Mouse (Mus musculus) forebrain, embryonic 10.5 days (tissue): ENCODE results near the gene Raet1e. TPM values are rescaled to one million over a fixed set of nuclear protein-coding genes. Genes with fewer than 3 reads are reported as not detected.
"Not testable (repeated sequence)": the region's sequence is repeated elsewhere in the genome, so short reads cannot be mapped to it uniquely, and the experiment has no call there.

Experiments used
- DNase-seq: peaks from one replicate; pipeline ENCODE4 v3.0.0-alpha.2; 2017; ENCODE audit warnings: low spot score; ENCODE audit errors: extremely low spot score
- H3K27ac ChIP-seq: fragments of 300-500 bp; sonication (generic); 2 replicates; pipeline ENCODE4 v1.5.1; 2016; ENCODE audit warnings: mild to moderate bottlenecking
- H3K27me3 ChIP-seq: fragments of 300-500 bp; sonication (generic); 2 replicates; pipeline ENCODE4 v1.6.1; 2016; ENCODE audit warnings: mild to moderate bottlenecking; ENCODE audit not compliant: poor library complexity, severe bottlenecking
- H3K36me3 ChIP-seq: fragments of 300-500 bp; sonication (generic); replicated peaks from 2 replicates; pipeline ENCODE4 v1.6.1; 2016; ENCODE audit warnings: mild to moderate bottlenecking, moderate library complexity
- H3K4me1 ChIP-seq: fragments of 300-500 bp; sonication (generic); 2 replicates; pipeline ENCODE4 v1.6.1; 2016
- H3K4me3 ChIP-seq: fragments of 300-500 bp; sonication (generic); 2 replicates; pipeline ENCODE4 v1.5.1; 2016; ENCODE audit warnings: mild to moderate bottlenecking, moderate library complexity
- H3K9me3 ChIP-seq: fragments of 300-500 bp; sonication (generic); 2 replicates; pipeline ENCODE4 v1.6.1; 2016; ENCODE audit warnings: mild to moderate bottlenecking, moderate library complexity
- WGBS: fragments of 180-500 bp; shearing (Covaris S2); methylation state at CpG from one replicate; pipeline ENCODE4 v1.1.7; 2016; 5-methylcytosine and 5-hydroxymethylcytosine counted together
- polyA plus RNA-seq: library from polyadenylated mRNA; unstranded; fragments of >200 nt; fragmentation: Nextera tagmentation; extraction: Ambion mirVana; gene quantifications from 2 replicates; pipeline ENCODE4 v1.2.1, GENCODE M21; 2016

The Raet1e gene
- polyA plus RNA-seq, 1 experiment from 2014 or later, result 9.9 TPM

DNA sequence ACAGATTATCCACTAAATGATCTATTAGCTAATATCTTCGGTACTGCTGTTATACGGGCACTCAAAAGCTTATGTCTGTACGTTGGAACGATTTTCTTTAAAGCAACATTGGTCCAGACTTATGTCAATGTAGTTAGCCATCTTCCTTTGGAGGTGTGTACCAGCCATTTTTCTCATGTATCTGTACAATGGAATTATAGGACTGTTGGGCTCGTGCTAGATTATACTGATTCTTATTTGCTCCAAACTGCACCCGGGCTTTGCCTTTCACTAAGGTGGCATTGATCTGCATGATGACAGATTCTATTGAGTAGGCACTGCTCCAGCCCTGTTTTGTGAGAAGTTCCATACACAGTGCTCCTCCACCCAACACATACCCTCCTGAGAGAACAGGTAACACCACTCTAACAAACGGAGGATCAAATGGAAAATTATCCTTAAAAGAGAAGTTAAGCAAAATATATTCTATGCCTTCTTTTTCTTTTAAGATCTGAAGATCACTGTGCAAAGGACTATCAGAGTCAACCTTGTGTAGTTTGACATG is 5.2 kb upstream of the Raet1e start:
- WGBS, result 8% methylated on average over 7 of the region's 7 CpGs
- H3K9me3 ChIP-seq, H3K4me3 ChIP-seq, H3K27ac ChIP-seq, H3K36me3 ChIP-seq, DNase-seq: not testable (repeated sequence)
- peaks cover 93% of the 10 kb centered on the region for H3K27me3 ChIP-seq
- H3K4me1 ChIP-seq, result peaks cover 38% of the 10 kb centered on the region

DNA sequence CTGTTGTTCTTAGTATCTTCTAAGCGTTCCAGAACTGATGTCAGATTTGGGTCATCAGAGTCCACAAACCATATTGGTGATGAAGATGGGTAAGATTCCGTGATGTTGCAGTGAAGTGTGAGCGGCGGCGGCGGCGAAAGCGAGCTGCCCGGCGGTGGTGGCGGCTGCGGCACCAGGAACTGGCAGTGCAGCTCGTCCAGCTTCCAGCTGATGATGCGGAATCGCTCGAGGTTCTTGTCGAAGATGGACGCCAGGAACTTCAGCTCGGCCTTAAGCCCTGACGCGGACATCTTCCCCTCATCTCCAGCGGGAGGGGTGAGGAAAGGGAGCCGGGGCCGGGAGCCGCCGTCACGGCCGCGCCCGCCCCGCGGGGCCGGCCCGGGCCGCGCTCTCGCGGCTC is 4.2 kb upstream of the Raet1e start:
- H3K9me3 ChIP-seq, H3K36me3 ChIP-seq, H3K27ac ChIP-seq: not testable (repeated sequence)
- Histone ChIP-seq H3K4me1 (peaks cover 44% of the 10 kb centered on the region), H3K4me3 (peak overlapping the region; percentile 46), H3K27me3 (peaks cover 100% of the 10 kb centered on the region)
- under 1% methylated on average over 38 of the region's 38 CpGs for WGBS
- peak; percentile 54 for DNase-seq

DNA sequence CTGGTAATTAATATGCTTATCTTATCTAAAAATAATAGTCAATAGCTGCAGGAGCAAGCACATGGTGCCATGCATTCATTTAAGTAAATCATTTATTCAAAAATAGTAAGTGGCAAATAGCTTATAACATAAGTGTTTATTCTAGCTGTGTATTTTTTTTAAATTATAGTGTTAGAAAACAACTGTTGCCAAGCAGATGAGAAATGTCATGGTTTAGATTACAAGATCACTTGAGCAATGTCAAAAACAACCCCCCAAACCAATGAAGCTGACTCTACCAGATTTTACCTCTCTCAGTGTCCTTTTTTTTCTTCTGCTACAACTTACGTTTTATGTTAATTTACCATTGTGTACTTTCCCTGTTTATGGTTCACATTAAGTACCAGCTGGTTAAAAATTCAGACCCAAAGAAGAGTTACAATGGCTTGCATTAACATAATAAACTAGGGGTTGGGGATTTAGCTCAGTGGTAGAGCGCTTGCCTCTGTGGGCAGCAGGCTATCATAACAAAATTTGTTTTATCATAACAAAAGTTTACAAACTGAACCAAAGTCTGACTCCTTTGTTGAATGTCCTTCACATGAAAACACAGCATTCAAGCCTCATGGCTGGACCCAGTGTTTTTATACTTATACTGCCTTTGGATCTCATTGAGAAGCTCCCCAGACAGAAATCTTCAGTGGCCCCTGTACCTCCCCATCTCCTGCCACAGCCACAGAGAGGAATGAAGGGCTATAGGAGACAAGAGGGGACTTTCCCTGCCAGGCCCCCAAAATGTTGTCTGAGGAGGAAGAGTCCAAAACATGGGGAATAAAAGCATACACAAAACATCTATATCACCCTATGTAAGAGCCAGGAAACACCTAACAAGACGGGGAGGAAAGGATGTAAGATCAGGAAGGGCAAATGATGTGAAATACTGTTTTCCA is 3.2 kb upstream of the Raet1e start:
- Histone ChIP-seq H3K27ac (no peak overlapping the region), H3K27me3 (peaks cover 100% of the 10 kb centered on the region), H3K4me3 (no peak overlapping the region), H3K9me3 (no peaks in the 10 kb centered on the region), H3K4me1 (peaks cover 41% of the 10 kb centered on the region), H3K36me3 (no peaks in the 10 kb centered on the region)
- DNase-seq, result no peak
- WGBS, result 1% methylated on average over 3 of the region's 3 CpGs

DNA sequence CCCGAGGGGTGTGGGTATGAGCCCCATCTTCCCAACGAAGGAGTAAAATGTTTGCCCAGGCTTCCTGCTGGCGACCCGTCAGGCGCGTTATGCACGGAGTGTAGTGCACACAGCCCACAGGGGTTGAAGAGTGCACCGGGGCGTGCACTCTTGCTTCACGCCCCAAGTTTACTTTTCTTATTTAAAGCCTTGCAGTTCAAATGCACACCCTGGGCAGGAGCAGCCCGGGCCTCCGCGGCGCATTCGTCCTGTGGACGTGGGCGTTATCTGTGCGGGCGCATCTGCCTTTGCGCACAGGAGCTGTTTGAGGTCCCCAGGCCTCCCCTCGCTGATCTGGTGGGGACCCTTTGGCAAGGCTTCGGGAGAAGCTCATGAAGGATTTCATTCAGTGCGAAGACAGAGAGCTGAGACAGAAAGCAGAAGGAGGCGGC is 777 bp downstream of the Raet1e start:
- H3K27me3 ChIP-seq, result peaks cover 92% of the 10 kb centered on the region
- peak overlapping the region; percentile 53 for H3K4me3 ChIP-seq

DNA sequence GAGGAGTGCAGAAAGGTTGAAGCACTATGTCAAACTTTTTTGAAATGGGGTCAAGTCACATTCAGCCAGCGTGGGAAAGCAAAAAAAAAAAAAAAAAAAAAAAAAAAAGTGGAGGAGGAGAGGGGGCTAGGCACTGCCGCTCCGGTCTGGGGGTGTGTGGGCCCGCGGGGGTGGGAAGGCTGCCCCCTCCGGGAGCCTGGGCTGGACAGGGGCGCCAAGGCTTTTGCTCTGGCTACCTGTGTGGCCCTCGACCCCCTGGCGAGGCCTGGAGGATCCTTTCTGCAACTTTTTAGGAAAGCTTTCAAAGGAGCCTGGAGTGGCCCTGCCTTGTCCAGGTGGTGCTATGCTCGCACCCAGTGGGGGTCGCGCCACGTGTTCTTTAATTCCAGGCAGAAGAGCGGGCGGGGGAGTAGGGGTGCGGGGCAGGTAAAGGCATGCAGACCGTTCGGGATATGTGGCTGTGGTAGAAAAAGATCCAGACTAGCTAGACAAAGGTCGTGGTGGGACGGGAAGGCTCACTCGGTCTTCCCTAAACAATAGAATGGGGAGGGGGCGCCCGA is 1.3 kb downstream of the Raet1e start:
- H3K4me3 ChIP-seq, result peak overlapping the region; percentile 53; the same call in 1 of the 2 replicates
- H3K9me3 ChIP-seq, result no peaks in the 10 kb centered on the region
- H3K27me3 ChIP-seq, result peaks cover 87% of the 10 kb centered on the region
- WGBS, result 1% methylated on average over 23 of the region's 23 CpGs
- H3K36me3 ChIP-seq, result no peaks in the 10 kb centered on the region
- no peak for DNase-seq
- H3K27ac ChIP-seq, result no peak overlapping the region
- H3K4me1 ChIP-seq, result peaks cover 20% of the 10 kb centered on the region

More for the DNA sequence above, 777 bp downstream of the Raet1e start:
- H3K27ac ChIP-seq, result no peak overlapping the region
- no peak for DNase-seq
- H3K9me3 ChIP-seq, result no peaks in the 10 kb centered on the region
- WGBS, result under 1% methylated on average over 24 of the region's 24 CpGs
- peaks cover 22% of the 10 kb centered on the region for H3K4me1 ChIP-seq
- H3K36me3 ChIP-seq, result no peaks in the 10 kb centered on the region

DNA sequence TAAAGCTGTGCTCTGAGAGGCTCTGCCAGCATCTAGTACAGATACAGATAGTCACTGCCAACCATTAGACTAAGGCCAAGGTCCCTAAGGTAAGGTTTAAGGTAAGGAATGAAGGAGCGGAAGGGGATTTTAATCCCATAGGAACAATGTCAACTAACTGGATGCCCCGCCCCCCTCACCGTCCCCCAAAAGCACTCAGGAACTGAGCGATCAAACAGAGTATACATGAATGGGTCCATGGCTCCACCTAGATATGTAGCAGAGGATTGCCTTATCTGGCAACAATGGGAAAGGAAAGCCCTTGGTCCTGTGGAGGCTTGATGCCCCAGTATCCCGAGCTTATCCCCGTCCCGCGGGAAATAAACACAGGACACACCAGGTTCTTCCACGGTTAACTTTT is 4.9 kb downstream of the Raet1e start:
- DNase-seq, H3K36me3 ChIP-seq, H3K27ac ChIP-seq, H3K9me3 ChIP-seq: not testable (repeated sequence)
- Histone ChIP-seq H3K4me1 (peaks cover 16% of the 10 kb centered on the region), H3K27me3 (peaks cover 51% of the 10 kb centered on the region), H3K4me3 (peak overlapping the region; percentile 39)
- WGBS, result 5% methylated on average over 9 of the region's 9 CpGs

DNA sequence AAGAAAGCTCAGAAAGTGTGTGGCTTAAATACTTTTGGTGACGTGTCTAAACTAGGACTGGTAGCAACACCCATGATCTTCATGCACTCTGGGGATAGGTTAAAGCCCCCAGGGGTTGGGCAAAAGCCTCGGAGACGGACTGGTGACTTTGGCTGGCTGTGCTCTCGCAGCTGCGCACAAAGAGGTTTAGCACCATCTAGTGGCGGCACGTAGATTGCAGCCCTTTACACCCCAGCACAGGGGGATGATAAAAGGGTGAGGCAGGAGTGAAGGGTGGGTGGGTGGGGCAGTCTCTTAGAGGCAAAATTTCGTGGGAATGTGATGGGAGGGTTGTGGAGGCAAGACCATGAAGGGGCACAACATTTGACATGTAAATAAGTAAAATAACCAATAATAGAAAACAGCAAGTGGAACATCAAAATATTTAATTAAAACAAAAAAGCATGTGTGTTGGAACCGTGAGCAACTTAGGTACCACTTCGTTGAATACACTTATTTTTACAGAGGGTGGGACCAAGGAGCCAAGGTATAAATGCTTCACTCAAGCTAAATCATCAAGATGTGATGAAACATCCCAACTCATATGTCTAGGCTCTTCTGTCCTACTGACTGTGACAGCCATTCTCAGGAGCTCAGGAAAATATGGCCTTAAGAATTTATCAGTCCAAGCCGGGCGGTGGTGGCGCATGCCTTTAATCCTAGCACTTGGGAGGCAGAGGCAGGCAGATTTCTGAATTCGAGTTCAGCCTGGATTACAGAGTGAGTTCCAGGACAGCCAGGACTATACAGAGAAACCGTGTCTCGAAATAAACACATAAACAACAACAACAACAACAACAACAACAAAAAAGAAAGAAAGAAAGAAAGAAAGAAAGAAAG is 5.6 kb downstream of the Raet1e start:
- not testable (repeated sequence) for H3K27ac ChIP-seq, H3K4me1 ChIP-seq, DNase-seq, H3K9me3 ChIP-seq, H3K36me3 ChIP-seq
- Histone ChIP-seq H3K27me3 (peaks cover 44% of the 10 kb centered on the region), H3K4me3 (peak overlapping the region; percentile 39)
- 41% methylated on average over 15 of the region's 16 CpGs for WGBS

DNA sequence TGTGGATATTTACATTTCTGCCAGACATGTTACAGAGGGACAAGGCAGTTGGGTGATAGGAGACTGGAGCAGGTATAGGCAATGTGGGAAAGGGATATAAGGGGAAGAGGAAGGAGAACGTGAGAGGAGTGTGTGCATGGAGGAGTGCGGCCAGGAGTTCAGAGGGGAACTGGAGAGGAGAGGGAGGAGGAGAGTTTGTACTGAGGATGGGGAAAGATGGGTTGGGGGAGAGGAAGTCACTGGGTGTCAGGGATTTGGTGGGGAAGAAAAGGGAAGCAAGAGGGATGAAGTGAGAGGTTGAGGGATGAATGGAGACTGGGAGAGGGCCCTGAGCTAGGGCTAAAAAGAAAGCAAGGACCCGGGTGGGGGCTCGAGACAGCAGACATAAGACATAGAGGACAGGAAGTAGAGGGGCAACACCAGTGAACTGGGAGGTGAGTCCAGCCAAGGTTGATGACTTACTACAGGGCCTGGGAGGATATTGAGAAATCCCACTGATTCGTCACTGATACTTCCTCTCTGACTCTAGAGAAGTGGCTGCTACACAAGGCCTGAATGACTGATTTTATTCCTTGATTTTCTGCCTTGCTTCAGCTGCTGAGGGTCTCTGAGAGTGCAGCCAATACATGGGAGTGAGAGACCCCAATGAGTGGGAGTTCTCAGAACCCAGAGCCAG is 7.1 kb downstream of the Raet1e start:
- DNase-seq, H3K27ac ChIP-seq, H3K9me3 ChIP-seq, H3K4me3 ChIP-seq, H3K36me3 ChIP-seq, H3K4me1 ChIP-seq: not testable (repeated sequence)
- peaks cover 29% of the 10 kb centered on the region for H3K27me3 ChIP-seq
- WGBS, result 72% methylated on average over 5 of the region's 5 CpGs

DNA sequence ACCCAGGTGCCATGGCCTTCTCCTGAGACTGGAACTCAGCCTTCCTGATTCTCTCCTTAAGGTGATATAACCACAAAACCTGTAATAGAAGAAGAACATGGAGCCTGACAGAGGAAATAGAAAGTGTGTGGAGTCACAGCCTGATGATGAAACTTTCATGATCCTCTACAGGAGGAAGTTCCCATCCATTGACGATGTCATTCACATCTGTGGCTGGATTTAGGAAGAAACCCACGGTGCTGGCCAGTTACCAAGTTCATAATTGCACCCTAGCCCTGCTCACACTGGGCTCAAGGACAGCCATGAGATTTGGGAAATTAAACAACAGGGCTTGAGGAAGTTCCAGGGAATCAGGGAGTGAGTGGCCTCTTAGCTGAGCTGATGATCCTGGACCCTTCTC is 7.7 kb downstream of the Raet1e start:
- peaks cover 23% of the 10 kb centered on the region for H3K27me3 ChIP-seq
- 76% methylated on average over 2 of the region's 2 CpGs for WGBS
- not testable (repeated sequence) for DNase-seq, H3K4me1 ChIP-seq, H3K4me3 ChIP-seq, H3K9me3 ChIP-seq, H3K36me3 ChIP-seq, H3K27ac ChIP-seq

DNA sequence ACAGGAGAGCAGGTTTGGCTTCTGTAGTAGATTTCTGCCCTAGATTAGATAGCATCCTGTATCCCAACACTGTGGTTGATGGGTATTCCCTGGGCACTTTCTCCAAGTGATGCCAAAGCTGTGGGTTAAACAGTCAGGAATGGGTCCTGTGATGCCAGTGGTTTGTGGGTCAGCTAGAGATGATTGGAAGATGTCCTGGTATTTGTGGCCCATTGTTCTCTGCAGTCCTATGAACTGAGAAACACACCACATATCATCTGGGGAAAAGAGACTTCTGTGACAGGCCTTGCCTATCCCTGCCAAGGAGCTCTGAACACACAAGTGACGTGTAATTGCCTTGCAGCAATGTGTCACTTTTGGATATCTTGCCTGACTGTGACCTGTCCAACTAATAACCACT is 8.7 kb downstream of the Raet1e start:
- not testable (repeated sequence) for H3K36me3 ChIP-seq, H3K4me1 ChIP-seq, H3K27ac ChIP-seq, DNase-seq, H3K9me3 ChIP-seq, H3K4me3 ChIP-seq
- WGBS, result 81% methylated on average over 1 of the region's 1 CpGs
- peaks cover 13% of the 10 kb centered on the region for H3K27me3 ChIP-seq

DNA sequence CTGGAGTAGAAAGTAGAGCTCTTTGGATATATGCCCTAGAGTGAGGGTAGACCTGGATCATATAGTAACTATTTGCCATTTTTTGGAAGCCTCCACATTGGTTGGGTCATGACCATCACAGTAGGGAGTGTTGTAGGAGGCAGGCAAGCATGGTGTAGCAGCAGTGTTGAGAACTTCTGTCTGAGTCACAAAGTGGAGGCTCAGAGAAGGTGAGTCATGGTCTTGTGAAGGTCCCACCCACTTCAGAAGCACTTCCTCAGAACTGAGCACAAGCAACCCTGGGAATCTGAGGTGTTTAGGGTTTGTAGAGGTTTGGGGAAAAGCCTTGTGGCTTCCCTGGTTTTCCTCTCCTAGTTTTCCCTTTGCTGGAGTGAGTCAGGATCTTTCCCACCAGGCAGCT is 10.7 kb downstream of the Raet1e start:
- H3K9me3 ChIP-seq, H3K27ac ChIP-seq, H3K4me1 ChIP-seq, H3K36me3 ChIP-seq, H3K4me3 ChIP-seq, H3K27me3 ChIP-seq, DNase-seq: not testable (repeated sequence)
